Mouse (Mus musculus): ENCODE measurements around the gene Lrtm1.

Lrtm1 gene

DNA sequence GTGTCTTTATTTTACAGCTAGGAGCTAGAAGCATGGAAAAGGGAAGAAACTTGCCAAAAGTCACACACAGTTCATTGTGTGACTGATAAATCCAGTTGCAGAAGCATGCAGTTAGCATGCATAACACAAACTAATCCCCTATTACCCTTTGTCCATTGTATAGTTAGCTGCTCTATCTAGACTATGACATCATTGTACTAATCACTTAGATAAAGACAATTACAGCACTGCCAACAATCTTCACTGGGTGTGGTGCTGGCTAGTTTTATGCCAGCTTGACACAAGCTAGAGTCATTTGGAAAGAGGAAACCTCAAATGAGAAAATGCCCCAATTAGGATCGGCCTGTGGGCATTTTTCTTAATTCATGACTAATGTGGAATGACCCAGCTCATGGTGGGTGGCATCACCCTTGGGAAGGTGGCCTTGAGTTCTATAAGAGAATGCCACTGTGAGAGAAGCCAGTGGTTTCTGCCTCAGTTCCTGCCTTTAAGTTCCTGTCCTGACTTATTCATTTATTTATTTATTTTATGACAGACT lies 13.9 kb downstream of the Lrtm1 start:
- DNase-seq (ENCODE audit: low spot score in 2 of 2): no peak

DNA sequence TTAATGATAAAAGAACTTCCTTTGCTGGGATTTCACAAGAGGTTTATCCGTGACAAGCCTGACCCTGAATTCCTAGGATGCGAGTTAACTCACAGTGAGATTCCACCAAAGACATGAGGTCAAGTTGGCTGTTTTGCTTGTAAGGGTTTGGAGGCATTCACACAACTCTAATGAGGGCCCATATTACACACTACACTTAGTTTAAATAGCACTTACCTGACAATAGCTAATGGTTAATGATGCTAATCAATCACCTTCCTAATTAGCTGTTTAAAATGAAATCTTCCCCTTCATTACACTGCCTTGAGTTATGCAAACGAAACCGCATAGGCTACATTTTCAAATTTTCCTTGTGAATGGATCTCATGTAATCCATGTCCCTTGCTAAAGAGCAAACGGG lies 20.2 kb downstream of the Lrtm1 start:
- no peak for DNase-seq (ENCODE audit: low spot score in 2 of 2)

DNA sequence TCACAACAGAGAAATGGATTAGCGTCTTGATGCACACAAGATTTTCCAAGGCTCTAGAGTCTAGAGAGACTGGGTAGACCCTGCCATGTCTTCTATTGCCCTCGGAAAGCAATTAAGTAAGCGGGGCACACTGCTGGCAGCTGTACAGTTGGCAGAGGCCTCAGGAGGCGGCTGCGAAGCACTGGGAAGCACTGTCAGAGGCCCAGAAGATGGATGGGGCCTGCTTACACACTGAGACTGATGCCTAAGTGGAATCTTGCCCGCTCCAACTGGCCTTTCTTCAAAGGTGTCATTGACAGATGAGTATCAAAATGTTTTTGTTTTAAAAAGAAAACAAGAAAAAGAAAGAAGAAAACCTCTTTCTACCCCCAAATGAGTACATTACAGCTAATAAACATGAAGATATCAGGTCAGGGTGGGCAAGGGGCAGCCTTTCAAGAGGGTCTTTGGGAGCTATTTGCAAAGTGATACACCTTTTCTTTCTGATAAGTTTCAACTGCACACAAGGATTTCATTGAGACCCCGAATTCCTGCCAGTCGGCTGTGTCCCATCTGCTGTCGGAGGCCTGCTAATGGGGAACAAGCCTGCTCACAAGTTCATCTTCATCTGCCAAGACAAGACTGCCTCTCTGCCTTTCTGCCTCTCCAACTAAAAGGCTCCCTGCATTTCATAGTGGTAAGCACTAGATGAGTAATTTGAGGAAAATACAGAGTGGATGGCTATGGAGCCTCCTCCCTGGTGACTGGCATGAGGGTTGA lies 22.8 kb downstream of the Lrtm1 start:
- no peak for DNase-seq (ENCODE audit: low spot score in 2 of 2)

DNA sequence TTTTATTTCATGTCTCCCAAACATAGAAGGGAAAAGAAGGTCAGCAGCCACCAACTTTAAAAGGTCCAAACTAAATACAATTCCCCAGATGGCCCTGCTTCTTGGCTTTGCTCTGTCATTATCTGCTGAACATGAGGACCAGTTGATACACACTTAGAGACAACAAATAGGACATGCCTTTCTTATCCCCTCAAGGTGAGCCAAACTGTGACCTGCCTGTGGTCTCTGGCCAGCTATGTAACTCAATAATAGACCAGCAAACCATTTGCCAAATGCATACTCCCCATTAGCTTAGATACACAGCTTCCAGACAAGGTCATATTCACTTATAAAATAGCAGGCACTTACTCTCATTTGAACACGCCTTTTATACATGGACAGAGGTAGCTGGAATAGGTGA lies 23.5 kb downstream of the Lrtm1 start:
- DNase-seq (ENCODE audit: low spot score in 2 of 2): no peak

DNA sequence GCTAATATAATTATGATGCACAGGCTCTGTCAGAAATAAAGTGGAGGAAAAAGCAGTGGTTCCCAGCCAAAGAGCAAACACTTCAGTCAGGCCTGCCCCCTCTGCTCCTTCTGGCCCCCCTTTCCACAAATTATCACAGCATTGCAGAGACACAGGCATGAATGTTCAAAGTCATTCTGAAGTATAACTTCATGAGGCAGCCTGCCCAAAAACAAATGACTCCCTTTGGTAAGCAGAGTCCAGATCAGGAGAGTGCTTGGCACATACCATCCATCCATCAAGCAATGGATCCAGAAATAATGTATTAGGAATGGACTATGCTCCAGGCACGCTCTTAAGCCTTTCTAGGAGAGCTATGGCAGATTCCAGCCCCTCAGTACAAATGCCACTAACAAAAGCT lies 24.3 kb downstream of the Lrtm1 start:
- no peak for DNase-seq (ENCODE audit: low spot score in 2 of 2)

DNA sequence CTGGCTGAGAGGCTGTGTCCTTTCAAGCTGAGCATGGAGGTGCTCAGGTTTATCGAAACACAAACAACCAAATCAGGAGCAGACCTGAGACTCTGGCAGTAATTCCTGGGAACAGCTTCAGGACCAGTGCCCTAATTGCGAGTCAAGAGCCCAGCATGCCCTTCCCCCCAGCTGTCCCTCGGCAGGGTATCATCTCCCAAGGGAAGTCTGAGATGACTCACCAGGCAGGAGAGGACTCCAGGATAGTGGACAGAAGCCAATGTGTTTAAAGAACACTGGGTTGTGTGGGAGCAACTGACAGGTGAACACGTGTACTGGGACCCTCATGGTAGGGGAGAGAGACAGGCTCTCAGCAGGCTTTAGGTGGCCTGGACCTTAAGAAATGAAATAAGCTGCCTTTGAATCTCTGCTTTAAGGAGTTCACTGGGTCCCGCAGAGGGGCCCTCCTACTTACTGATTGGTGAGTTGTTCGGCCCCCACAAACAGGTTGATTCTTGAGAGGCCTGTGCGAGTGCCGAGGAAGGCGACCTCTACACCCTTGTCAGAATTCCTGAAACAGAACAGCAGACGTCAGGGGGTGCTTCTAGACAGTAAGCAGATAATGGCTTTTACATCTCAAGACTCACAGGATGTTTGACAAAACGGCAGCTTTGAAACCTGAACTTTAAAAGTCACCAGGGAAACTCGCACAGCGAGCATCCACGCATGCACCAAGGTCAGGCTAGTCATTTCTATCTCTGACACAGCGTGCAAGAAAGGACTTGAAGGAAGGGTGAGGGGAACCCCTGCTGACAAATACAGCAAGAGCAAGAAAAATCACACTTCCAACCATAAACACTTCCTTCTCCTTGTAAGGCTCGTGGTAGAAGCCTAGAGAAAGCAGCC lies 34.2 kb downstream of the Lrtm1 start:
- DNase-seq (ENCODE audit: low spot score in 2 of 2): no peak

DNA sequence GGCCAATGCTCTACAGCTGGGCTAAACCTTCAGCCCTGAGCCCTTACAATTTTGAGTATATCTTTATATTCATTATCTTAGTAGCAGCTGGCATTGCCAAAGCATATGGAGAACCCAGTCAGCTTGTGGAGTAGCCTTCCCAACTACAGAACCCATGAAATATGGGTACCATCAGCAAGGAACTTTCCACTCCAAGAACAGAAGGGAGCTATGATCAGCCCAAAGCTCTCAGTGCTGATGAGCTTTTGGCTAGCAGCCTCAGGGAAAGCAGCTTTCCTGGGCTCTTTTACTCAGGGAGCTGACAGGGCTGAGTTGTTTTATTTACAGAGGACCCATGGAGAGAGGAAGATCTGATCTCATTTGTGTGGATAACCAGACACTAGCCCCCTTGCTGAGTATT lies 42.7 kb downstream of the Lrtm1 start:
- DNase-seq (ENCODE audit: low spot score in 2 of 2): no peak

DNA sequence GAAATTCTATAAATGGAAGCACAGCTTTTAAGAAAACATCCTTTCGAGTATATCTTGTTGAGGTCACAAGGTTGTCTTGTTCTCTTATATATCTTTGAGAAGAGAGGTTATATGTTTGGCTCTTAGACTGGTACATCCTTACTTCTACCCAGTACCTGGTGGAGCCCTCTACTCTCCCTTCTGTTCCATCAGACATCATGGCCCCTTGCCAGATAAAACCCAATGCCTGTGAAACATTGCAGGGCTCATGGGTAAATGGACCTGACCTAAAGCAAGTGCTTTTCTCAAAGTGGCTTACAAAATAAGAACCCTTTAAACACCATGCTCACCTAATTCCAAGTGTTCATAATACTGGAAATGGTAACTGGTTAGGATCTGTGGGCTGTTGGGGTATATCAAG lies 43.5 kb downstream of the Lrtm1 start:
- no peak for DNase-seq (ENCODE audit: low spot score in 2 of 2)

DNA sequence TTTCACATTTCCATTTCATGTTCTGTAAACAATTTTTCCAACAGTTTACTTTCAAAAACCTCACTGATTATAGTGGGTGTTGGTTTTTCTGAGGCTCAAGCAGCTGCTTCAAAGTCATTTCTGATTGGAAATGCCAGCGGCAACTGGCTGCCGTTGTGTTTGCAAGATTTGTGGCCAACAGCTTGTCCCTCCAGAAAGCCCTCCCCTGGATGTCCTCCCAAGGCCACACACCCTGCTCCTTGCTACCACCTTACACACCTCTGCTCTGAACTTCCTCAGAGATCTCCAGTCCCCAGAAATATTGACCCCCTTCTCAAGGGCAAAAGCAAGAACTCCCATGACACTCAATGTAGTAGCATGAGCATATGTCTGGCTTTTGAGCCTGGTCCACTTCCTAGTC lies 44.7 kb downstream of the Lrtm1 start:
- no peak for DNase-seq (ENCODE audit: low spot score in 2 of 2)

DNA sequence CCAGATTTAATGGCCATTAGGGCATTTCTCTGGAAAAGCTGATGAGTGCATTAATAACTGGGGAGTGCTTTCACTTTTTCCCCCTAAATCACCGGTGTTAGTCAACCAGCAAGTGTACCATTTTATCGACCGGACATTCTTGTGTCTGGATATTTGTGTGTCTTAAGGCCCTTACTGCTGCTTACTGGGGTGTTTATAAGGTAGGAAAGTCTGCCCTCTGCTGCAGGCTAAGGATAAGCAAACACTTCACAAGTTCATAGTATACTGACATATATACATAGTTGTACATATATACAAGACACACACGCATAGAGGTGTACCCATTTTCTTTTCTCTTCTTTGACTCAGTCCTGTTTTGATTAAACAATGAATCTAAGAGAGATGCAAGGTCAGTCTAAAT lies 55.7 kb downstream of the Lrtm1 start:
- no peak for DNase-seq (ENCODE audit: low spot score in 2 of 2)

DNA sequence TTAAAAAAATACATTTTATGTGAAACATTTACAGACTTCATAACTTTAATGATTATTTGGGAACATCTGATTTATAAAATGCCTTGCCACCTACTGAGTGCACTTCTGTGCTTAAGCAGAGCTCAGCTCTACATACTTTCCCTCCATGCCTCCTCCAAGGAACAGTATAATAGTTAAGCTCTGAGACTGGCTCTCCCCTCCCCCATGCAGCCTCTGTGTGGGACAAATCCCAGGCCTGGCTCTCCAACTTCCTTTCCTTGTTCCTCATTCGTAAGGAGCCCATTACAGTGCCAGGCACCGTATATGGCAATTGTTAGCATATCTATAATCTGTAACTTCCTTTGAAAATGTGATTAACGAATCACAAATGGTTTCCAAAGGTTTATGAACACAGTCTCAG lies 59.4 kb downstream of the Lrtm1 start:
- no peak for DNase-seq (ENCODE audit: low spot score in 2 of 2)

DNA sequence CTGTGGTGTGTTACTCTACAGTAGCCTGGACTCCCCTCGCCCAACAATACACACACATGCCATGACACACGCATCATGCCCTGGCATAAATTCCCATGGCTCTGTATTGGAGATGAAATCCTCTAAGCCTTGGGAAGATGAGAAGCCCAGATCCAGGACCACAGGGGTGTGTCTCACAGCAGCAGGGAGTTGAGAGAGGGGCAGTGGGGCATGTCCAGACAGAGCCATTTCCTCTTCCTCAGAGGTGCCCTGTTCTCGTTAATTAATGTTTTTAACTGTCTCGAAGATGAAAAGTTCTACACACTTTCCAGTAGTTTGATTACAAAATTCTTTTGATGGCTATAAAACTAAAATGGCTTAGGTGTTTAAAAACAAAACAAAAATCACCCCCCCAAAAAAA lies 62.2 kb downstream of the Lrtm1 start:
- DNase-seq (ENCODE audit: low spot score in 2 of 2): no peak

DNA sequence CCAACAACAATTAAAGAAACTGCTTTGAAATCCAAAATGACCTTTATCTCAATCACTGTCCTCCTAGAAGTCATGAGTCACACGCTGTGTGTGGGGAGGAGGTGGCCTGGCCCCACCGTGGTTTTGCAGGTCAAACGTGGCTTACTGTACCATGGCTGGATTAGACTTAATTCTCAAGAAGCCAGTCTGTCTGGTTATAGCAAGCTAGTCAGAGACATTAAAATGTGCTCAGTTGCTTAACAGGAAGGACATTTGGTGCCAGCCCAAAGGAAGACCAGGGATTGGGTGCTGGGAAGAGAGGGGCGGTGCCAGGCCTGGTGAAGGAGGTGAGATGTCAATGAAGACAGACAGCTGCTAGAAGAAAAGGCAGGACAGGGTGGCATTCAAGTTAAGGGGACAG lies 62.6 kb downstream of the Lrtm1 start:
- DNase-seq (ENCODE audit: low spot score in 2 of 2): no peak

DNA sequence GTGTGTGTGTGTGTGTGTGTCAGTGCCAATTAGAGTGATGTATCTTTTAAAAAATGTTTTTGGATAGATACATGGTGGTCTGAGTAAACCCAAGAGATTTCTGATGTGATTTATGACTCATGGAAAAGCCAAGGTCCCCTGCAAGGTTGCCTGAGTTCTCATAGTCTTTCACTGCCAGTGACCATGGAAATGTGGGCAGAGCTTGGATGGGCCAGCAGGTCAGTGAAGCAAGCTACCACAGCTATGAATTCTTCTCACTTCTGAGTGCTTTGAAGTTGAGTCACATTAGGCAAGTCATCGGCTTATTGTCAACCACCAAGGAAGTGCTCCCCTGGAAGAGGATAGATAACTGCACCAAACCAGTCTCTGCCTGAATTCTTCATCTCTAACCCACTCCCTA lies 64.2 kb downstream of the Lrtm1 start:
- no peak for DNase-seq (ENCODE audit: low spot score in 2 of 2)

Measured in right cerebral cortex, postnatal 36 days (tissue).